Mouse (Mus musculus): Measurements from ENCODE around the gene B230217C12Rik. TPM values are rescaled to one million over a fixed set of nuclear protein-coding genes. Genes with fewer than 3 reads are reported as not detected.

B230217C12Rik gene
- polyA plus RNA-seq, 1 experiment from 2014 or later: 43.8 TPM

DNA sequence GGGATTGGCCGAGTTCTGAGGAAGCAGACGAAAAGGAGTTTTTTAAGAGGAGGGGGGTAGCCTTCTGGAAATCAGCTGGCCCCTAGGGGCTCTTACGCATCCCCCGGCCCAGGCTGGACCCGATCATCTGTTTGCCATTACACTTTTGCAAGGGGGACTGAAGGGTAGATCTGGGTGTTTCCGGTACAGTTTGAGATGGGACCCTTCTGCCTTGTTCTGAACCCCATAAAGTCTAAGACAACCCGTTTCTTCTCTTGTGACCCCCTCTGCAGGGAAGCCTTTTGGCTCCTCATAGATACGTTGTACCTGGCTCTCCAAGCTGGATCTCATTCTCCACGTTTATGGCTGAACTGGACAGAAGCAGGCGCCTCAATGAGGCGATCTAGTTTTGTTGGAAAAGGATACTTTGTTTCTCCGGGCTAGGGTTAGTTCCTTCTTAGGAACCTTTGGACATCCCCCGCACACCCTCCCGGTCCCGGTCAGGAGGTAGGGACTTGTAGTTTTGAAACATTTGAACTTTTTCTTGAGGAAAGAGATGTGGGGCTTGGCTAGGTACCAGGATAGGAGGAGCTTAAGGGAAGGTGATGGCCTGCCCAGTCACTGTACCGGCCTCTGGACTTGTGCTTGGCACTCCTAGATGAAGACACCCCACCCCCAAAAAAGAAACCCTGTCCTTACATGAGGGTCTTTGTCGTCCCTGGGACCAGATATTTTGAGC, 39.7 kb upstream of the B230217C12Rik start:
- H3K27me3 ChIP-seq (ENCODE audit: control insufficient read depth, insufficient read depth, low read depth, low read length): no peaks in the 10 kb centered on the region
- peak overlapping the region; percentile 98 for H3K9ac ChIP-seq (ENCODE audit: low read depth, low read length)
- H3K36me3 ChIP-seq (ENCODE audit: control insufficient read depth, insufficient read depth, low read length): no peaks in the 10 kb centered on the region
- peak overlapping the region; percentile 92 for H3K4me3 ChIP-seq (ENCODE audit: low read depth, low read length)
- WGBS: 7% methylated on average over 17 of the region's 17 CpGs
- H3K9me3 ChIP-seq (replicated peaks; ENCODE audit: control insufficient read depth, low read length, poor library complexity, severe bottlenecking): no peaks in the 10 kb centered on the region
- peak overlapping the region; percentile 98 for H3K27ac ChIP-seq (ENCODE audit: low read length)
- H3K4me1 ChIP-seq (ENCODE audit: control insufficient read depth, insufficient read depth, low read length): peaks cover 42% of the 10 kb centered on the region
- peak overlapping the region; percentile 76 for H3K4me2 ChIP-seq (ENCODE audit: low read length)
- ATAC-seq: no peak

GRCm38 (mm10) chr11:97801409-97802193, 39.0 kb upstream of the B230217C12Rik start:
- H3K36me3 ChIP-seq (ENCODE audit: control insufficient read depth, insufficient read depth, low read length): no peaks in the 10 kb centered on the region
- no peak for ATAC-seq
- H3K9ac ChIP-seq (ENCODE audit: low read depth, low read length): peak overlapping the region; percentile 98
- H3K4me2 ChIP-seq (ENCODE audit: low read length): peak overlapping the region; percentile 76
- no peaks in the 10 kb centered on the region for H3K9me3 ChIP-seq (replicated peaks; ENCODE audit: control insufficient read depth, low read length, poor library complexity, severe bottlenecking)
- 28% methylated on average over 8 of the region's 8 CpGs for WGBS
- peak overlapping the region; percentile 98 for H3K27ac ChIP-seq (ENCODE audit: low read length)
- peaks cover 49% of the 10 kb centered on the region for H3K4me1 ChIP-seq (ENCODE audit: control insufficient read depth, insufficient read depth, low read length)
- peak overlapping the region; percentile 92 for H3K4me3 ChIP-seq (ENCODE audit: low read depth, low read length)
- H3K27me3 ChIP-seq (ENCODE audit: control insufficient read depth, insufficient read depth, low read depth, low read length): no peaks in the 10 kb centered on the region

DNA sequence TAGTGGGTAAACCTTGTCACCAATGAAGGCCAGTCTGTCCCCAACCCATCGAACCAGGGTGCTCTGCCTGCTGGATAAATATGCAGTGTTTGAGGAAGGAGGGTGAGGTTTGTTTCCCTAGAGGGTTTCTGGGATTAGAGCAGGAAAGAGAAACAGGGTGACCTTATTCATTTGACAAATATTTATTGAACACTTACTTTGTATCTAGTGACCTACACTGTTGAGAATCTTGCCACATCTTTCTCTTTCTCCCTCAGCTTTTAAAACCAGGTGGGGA, 38.4 kb upstream of the B230217C12Rik start:
- Histone ChIP-seq H3K4me1 (ENCODE audit: control insufficient read depth, insufficient read depth, low read length) (peaks cover 50% of the 10 kb centered on the region), H3K4me3 (ENCODE audit: low read depth, low read length) (peak overlapping the region; percentile 92), H3K27ac (ENCODE audit: low read length) (no peak overlapping the region), H3K9ac (ENCODE audit: low read depth, low read length) (peak overlapping the region; percentile 98; the same call in 1 of the 2 replicates), H3K9me3 (replicated peaks; ENCODE audit: control insufficient read depth, low read length, poor library complexity, severe bottlenecking) (no peaks in the 10 kb centered on the region), H3K36me3 (ENCODE audit: control insufficient read depth, insufficient read depth, low read length) (no peaks in the 10 kb centered on the region), H3K4me2 (ENCODE audit: low read length) (peak overlapping the region; percentile 76), H3K27me3 (ENCODE audit: control insufficient read depth, insufficient read depth, low read depth, low read length) (no peaks in the 10 kb centered on the region)
- 60% methylated on average over 1 of the region's 1 CpGs for WGBS
- no peak for ATAC-seq

- 0 out of 2 replicates have a peak, but pooled peaks cover 1% of the 10 kb centered on the region for H3K36me3 ChIP-seq (ENCODE audit: control insufficient read depth, insufficient read depth, low read length)
- peaks cover 50% of the 10 kb centered on the region for H3K4me1 ChIP-seq (ENCODE audit: control insufficient read depth, insufficient read depth, low read length)
- WGBS: 33% methylated on average over 6 of the region's 6 CpGs
- no peak overlapping the region for H3K4me3 ChIP-seq (ENCODE audit: low read depth, low read length)
- no peaks in the 10 kb centered on the region for H3K9me3 ChIP-seq (replicated peaks; ENCODE audit: control insufficient read depth, low read length, poor library complexity, severe bottlenecking)
- no peak overlapping the region for H3K27ac ChIP-seq (ENCODE audit: low read length)
- ATAC-seq: no peak
- H3K27me3 ChIP-seq (ENCODE audit: control insufficient read depth, insufficient read depth, low read depth, low read length): no peaks in the 10 kb centered on the region
- no peak overlapping the region for H3K9ac ChIP-seq (ENCODE audit: low read depth, low read length)
- H3K4me2 ChIP-seq (ENCODE audit: low read length): peak overlapping the region; percentile 76
Measured at GRCm38 (mm10) chr11:97802495-97802894, 38.1 kb upstream of the B230217C12Rik start.

- 0 out of 2 replicates have a peak, but pooled peaks cover 3% of the 10 kb centered on the region for H3K36me3 ChIP-seq (ENCODE audit: control insufficient read depth, insufficient read depth, low read length)
- ATAC-seq: no peak
- H3K27me3 ChIP-seq (ENCODE audit: control insufficient read depth, insufficient read depth, low read depth, low read length): no peaks in the 10 kb centered on the region
- H3K9ac ChIP-seq (ENCODE audit: low read depth, low read length): no peak overlapping the region
- WGBS: 78% methylated on average over 5 of the region's 5 CpGs
- no peak overlapping the region for H3K4me3 ChIP-seq (ENCODE audit: low read depth, low read length)
- H3K4me1 ChIP-seq (ENCODE audit: control insufficient read depth, insufficient read depth, low read length): peaks cover 52% of the 10 kb centered on the region
- H3K9me3 ChIP-seq (replicated peaks; ENCODE audit: control insufficient read depth, low read length, poor library complexity, severe bottlenecking): no peaks in the 10 kb centered on the region
- H3K27ac ChIP-seq (ENCODE audit: low read length): no peak overlapping the region
- no peak overlapping the region for H3K4me2 ChIP-seq (ENCODE audit: low read length)
Measured at GRCm38 (mm10) chr11:97803847-97804246, 36.7 kb upstream of the B230217C12Rik start.

DNA sequence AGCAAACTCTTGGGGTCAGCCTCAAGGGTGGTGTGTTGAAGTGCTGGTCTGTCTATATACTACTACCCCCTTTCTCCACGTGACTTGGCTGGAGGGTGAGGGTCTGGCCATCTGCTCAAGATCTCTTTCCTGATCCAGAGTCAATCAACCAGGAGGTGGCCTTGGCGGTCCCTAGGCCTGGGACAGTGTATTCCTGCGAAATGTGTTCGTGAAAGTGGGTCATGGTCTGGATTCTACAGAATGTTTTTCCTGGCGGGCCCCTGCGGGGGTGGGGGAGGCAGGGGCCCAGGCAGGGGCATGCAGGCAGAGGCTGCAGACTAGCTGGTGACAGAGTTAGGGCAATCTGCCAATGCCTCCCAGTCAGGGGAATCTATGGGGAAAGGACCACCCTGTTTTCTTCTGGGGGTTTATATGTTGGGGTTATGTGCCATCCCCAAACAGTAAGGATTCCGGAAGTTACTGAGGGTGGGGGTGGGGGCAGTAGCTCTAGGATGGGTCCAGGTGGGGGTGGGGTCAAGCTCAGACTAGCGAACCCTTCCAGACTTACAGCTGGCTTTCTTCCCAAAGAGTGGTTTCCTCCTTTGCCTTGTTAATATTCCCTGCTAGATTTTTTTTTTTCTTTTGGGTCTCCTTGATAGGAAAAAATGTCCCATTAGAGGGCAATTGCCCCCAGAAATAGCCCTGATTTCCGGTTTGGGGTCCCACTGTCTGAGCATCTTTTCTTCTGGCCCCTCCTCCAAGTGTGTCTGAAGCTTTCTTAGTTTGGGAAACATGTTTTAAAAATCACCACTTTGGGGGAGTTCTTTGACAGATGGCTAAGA, 35.5 kb upstream of the B230217C12Rik start:
- H3K9me3 ChIP-seq (replicated peaks; ENCODE audit: control insufficient read depth, low read length, poor library complexity, severe bottlenecking): no peaks in the 10 kb centered on the region
- H3K4me2 ChIP-seq (ENCODE audit: low read length): peak overlapping the region; percentile 46
- H3K27me3 ChIP-seq (ENCODE audit: control insufficient read depth, insufficient read depth, low read depth, low read length): no peaks in the 10 kb centered on the region
- H3K9ac ChIP-seq (ENCODE audit: low read depth, low read length): peak overlapping the region; percentile 37; the same call in 1 of the 2 replicates
- H3K4me3 ChIP-seq (ENCODE audit: low read depth, low read length): no peak overlapping the region
- ATAC-seq: no peak
- H3K36me3 ChIP-seq (ENCODE audit: control insufficient read depth, insufficient read depth, low read length): peaks cover 6% of the 10 kb centered on the region; the same call in 1 of the 2 replicates
- H3K27ac ChIP-seq (ENCODE audit: low read length): peak overlapping the region; percentile 72
- H3K4me1 ChIP-seq (ENCODE audit: control insufficient read depth, insufficient read depth, low read length): peaks cover 59% of the 10 kb centered on the region
- WGBS: 21% methylated on average over 9 of the region's 9 CpGs

GRCm38 (mm10) chr11:97805662-97806612, 34.6 kb upstream of the B230217C12Rik start:
- H3K27ac ChIP-seq (ENCODE audit: low read length): peak overlapping the region; percentile 70
- 30% methylated on average over 15 of the region's 15 CpGs for WGBS

DNA sequence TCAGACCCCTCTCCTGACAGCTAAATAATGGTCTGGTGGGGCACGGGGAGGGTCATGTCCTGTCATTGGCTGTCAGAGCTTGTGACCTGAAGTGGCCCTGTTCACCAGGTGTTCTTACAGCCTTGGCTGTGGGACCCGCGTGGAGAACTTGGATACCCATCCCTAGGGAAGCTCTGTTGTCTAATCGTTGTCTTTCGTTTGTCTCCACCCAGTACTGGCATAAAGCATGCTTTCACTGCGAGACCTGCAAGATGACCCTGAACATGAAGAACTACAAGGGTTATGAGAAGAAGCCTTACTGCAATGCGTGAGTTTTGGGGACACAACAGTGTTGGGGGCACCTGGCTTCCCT, 34.0 kb upstream of the B230217C12Rik start:
- peak overlapping the region; percentile 46 for H3K4me2 ChIP-seq (ENCODE audit: low read length)
- H3K27me3 ChIP-seq (ENCODE audit: control insufficient read depth, insufficient read depth, low read depth, low read length): no peaks in the 10 kb centered on the region
- H3K9ac ChIP-seq (ENCODE audit: low read depth, low read length): peak overlapping the region; percentile 45; the same call in 1 of the 2 replicates
- ATAC-seq: no peak
- no peaks in the 10 kb centered on the region for H3K9me3 ChIP-seq (replicated peaks; ENCODE audit: control insufficient read depth, low read length, poor library complexity, severe bottlenecking)
- peaks cover 6% of the 10 kb centered on the region; the same call in 1 of the 2 replicates for H3K36me3 ChIP-seq (ENCODE audit: control insufficient read depth, insufficient read depth, low read length)
- peak overlapping the region; percentile 70; the same call in 1 of the 2 replicates for H3K27ac ChIP-seq (ENCODE audit: low read length)
- WGBS: 47% methylated on average over 7 of the region's 7 CpGs
- H3K4me1 ChIP-seq (ENCODE audit: control insufficient read depth, insufficient read depth, low read length): peaks cover 66% of the 10 kb centered on the region
- no peak overlapping the region for H3K4me3 ChIP-seq (ENCODE audit: low read depth, low read length)

More at GRCm38 (mm10) chr11:97805662-97806612, 34.6 kb upstream of the B230217C12Rik start:
- peaks cover 6% of the 10 kb centered on the region; the same call in 1 of the 2 replicates for H3K36me3 ChIP-seq (ENCODE audit: control insufficient read depth, insufficient read depth, low read length)
- H3K4me2 ChIP-seq (ENCODE audit: low read length): peak overlapping the region; percentile 46
- H3K9me3 ChIP-seq (replicated peaks; ENCODE audit: control insufficient read depth, low read length, poor library complexity, severe bottlenecking): no peaks in the 10 kb centered on the region
- no peaks in the 10 kb centered on the region for H3K27me3 ChIP-seq (ENCODE audit: control insufficient read depth, insufficient read depth, low read depth, low read length)
- peak; percentile 49 for ATAC-seq
- H3K4me1 ChIP-seq (ENCODE audit: control insufficient read depth, insufficient read depth, low read length): peaks cover 66% of the 10 kb centered on the region
- peak overlapping the region; percentile 21; the same call in 1 of the 2 replicates for H3K4me3 ChIP-seq (ENCODE audit: low read depth, low read length)
- H3K9ac ChIP-seq (ENCODE audit: low read depth, low read length): peak overlapping the region; percentile 45

All from midbrain, embryonic 16.5 days (tissue).